Mouse (Mus musculus): ENCODE measurements at regions not wholly inside any gene's neighbourhood (a gene's known extent, or its start where the extent isn't known, plus 50 kb on each side); places are given as distances from the start of the nearest gene placed in this dataset.

GRCm38 (mm10) chr6:126284409-126284808, 117.7 kb upstream of the Ntf3 start:
- ATAC-seq (replicated peaks in 1 of 2; ENCODE audit: insufficient read depth in 1 of 2, low FRiP score in 2 of 2, low TSS enrichment in 1 of 2, low read depth in 1 of 2, poor library complexity in 2 of 2, severe bottlenecking in 2 of 2), result no peak

DNA sequence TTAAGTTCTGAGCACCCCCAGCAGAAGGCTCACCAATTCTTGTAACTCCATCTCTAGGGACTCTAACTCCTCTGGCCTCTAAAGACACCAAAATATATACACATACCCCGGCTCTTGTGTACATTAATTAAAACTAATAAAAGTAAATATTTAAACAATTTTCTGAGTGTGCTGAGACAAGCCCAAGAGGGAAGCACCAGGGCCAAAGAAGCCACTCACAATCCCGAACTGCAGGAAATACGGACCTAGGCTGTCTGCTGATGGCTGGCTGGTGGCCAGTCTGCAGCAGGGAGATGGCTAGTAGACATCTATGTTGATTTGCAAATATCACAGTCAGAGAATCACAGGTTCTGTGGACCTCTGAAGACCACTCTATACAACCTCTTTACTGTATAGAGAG, 113.6 kb upstream of the Ntf3 start:
- no peak for ATAC-seq (replicated peaks in 1 of 2; ENCODE audit: insufficient read depth in 1 of 2, low FRiP score in 2 of 2, low TSS enrichment in 1 of 2, low read depth in 1 of 2, poor library complexity in 2 of 2, severe bottlenecking in 2 of 2)

- ATAC-seq (replicated peaks in 1 of 2; ENCODE audit: insufficient read depth in 1 of 2, low FRiP score in 2 of 2, low TSS enrichment in 1 of 2, low read depth in 1 of 2, poor library complexity in 2 of 2, severe bottlenecking in 2 of 2), result no peak
Observed at GRCm38 (mm10) chr6:126245986-126246385, 79.3 kb upstream of the Ntf3 start.

DNA sequence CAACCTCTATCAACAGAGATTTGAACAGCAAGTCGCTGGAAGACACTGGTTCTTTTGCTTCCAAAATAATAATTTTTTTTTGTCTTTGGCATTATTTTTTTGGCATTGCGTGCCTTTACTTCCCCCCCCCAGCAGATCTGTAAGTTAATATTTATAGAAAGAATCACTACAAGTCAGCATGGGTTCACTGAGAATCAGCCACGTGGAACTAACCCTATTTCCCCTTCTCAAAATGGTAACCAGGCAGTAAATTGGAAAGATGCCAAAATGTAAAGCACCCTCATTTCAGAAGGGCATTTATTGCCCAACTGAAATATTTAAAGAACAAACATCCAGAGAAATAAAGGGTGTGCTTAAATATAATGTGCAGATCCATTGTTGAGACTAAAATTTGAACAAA, 78.7 kb upstream of the Ntf3 start:
- no peak for ATAC-seq (replicated peaks in 1 of 2; ENCODE audit: insufficient read depth in 1 of 2, low FRiP score in 2 of 2, low TSS enrichment in 1 of 2, low read depth in 1 of 2, poor library complexity in 2 of 2, severe bottlenecking in 2 of 2)

DNA sequence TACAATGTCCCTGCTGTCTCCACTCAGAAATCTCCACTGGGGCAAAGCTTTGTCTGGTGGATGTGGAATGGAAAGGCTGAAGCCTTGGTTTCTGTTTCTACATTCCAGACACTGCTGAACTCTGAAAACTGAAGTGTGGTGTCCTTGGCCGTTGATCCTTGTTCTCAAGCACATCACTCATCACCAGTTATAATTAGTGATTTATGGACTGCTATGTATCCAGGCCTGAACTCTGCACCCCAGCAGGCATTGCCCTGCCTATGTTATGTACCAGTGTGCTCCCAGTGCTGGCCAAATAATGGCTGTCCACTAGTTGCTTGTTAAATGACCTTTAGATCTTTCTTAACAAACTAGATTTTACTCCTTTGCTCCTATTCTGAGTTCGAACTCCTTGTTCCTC, 75.6 kb upstream of the Ntf3 start:
- no peak for ATAC-seq (replicated peaks in 1 of 2; ENCODE audit: insufficient read depth in 1 of 2, low FRiP score in 2 of 2, low TSS enrichment in 1 of 2, low read depth in 1 of 2, poor library complexity in 2 of 2, severe bottlenecking in 2 of 2)

GRCm38 (mm10) chr6:126240256-126240655, 73.5 kb upstream of the Ntf3 start:
- ATAC-seq (replicated peaks in 1 of 2; ENCODE audit: insufficient read depth in 1 of 2, low FRiP score in 2 of 2, low TSS enrichment in 1 of 2, low read depth in 1 of 2, poor library complexity in 2 of 2, severe bottlenecking in 2 of 2), result no peak
